Mouse (Mus musculus) kidney, postnatal 36 days (tissue): ENCODE measurements around the gene Stk38.
A peak's percentile ranks its signal among the peaks of the same experiment; 100 is the strongest.
"Not testable (repeated sequence)": the region's sequence is repeated elsewhere in the genome, so short reads cannot be mapped to it uniquely, and the experiment has no call there.

Experiments
- DNase-seq, 2 experiments: peaks; one replicate each; pipeline ENCODE4 v3.0.0; 2021 to 2022; ENCODE audit warnings: mixed read lengths in 2 of 2

Gene Stk38

GRCm38 (mm10) chr17:29007243-29007640, 553 bp downstream of the Stk38 start:
- no peak for DNase-seq

DNA sequence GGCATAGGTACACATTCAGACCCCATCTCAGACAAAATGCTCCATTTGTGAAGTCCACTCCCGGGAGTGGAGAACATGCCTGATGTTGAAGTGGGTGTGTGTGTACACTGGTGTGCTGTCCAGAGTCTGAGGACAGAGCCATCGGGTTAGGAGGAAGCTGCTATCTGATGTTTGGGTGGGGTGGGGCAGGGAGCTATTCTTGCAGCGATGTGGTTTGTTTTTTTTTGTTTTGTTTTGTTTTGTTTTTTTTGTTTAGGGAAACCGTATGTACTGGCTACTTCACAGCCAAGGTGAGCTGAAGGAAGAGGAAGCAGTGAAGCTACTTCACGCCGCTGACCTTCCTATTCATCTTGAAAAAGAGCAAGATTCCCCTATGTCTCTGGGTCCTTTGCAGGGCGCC, 983 bp downstream of the Stk38 start:
- peak in 1 of 2 experiments; percentile 16 for DNase-seq

DNA sequence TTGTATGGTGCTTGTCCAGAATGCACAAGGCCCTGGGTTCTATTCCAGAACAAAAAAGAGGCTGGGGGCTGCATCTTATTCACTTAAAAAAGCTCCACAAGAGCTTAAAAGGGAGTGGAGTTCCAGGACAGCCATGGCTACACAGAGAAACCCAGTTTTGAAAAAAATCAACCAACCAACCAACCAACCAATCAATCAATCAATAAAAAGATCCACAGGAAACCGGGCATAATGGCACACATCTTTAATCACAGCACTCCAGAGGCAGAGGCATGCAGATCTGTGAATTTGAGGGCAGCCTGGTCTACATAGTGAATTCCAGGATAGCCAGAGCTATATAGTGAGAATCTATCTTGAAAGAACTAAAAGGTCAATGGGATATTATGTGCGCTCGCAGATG, 2.8 kb downstream of the Stk38 start:
- DNase-seq, result no peak

GRCm38 (mm10) chr17:29003740-29004139, 4.1 kb downstream of the Stk38 start:
- no peak for DNase-seq

GRCm38 (mm10) chr17:29000465-29000864, 7.3 kb downstream of the Stk38 start:
- DNase-seq, result no peak

GRCm38 (mm10) chr17:28994615-28995014, 13.2 kb downstream of the Stk38 start:
- no peak for DNase-seq

- DNase-seq, result not testable (repeated sequence)
These were observed 14.8 kb downstream of the Stk38 start for GRCm38 (mm10) chr17:28993004-28993403.

- peak; percentile 85 to 87 for DNase-seq
These were observed 15.7 kb downstream of the Stk38 start for GRCm38 (mm10) chr17:28992105-28992504.

- no peak for DNase-seq
These were observed 16.5 kb downstream of the Stk38 start for GRCm38 (mm10) chr17:28991286-28991685.

DNA sequence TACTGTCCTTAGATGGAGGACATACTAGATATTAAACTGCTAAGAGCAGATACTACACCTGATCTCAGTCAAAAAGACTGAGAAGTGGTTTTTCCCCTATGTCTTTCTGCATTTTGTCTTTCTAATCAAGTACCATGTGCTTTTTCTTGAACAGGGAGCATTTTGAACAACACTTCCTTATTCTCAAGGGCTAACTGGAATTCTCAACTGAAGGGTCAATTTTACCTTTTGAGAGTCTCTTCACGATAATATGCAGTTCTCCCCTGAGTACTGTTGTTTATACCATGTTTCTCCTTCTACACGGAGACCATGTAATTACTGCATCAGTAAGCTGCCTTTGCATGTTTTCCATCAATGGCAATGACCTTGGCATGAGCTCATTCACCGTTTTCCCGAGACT, 17.7 kb downstream of the Stk38 start:
- no peak for DNase-seq

DNA sequence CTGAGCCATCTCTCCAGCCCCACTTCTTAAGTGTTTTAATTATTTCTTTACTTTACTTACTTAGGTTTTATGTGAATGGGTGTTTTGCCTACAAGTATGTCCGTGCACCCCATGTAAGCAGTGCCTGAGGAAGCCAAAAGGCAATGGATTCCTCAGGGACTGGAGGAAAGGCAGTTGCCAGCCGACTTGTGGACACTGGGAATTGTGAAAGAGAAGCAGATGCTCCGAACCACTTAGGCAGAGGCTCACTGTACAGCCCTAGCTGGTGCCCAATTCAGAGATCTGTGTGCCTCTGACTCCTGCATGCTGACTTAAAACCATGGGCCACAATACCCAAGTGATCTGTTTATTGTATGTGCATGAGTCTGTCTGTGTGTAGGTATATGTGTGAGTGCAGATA, 18.8 kb downstream of the Stk38 start:
- DNase-seq, result no peak

- no peak for DNase-seq
These were observed 19.5 kb downstream of the Stk38 start for GRCm38 (mm10) chr17:28988291-28988690.

DNA sequence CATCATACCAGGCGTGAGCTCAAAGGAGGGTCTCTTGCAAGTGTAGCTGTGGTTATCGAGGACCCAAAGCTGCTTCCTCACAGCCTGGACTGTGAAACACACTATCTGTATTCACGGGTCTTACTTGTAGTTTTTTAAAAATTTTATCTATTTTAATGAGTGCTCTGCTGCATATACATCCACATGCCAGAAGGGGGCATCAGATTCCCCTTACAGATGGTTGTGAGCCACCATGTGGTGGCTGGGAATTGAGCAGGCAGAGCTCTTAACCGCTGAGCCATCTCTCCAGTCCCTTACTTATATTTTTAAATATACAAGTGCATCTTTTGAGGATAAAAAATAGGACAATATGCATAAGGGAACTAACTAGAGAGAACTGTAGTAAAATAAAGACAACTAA, 20.1 kb downstream of the Stk38 start:
- DNase-seq, result peak; percentile 23 to 64

DNA sequence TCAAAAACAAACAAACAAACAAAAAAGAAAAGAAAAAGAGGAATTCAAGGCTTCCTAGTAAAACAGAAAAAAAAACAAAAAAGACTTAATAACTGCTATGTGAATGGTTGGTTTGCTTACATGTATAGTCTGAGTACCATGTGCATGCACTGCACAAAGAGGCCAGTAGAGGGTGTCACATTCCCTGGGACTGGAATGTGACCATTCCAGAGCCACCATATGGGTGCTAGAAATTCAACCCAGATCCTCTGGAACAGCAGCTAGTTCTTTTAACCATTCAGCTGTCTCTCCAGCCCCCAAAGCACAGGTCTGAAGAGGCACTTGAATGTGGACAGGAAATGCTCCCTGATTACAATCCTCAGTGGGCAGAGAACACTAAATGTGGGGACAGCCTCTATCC, 21.0 kb downstream of the Stk38 start:
- DNase-seq, result peak; percentile 17 to 66

GRCm38 (mm10) chr17:28984724-28985420, 22.9 kb downstream of the Stk38 start:
- no peak for DNase-seq

DNA sequence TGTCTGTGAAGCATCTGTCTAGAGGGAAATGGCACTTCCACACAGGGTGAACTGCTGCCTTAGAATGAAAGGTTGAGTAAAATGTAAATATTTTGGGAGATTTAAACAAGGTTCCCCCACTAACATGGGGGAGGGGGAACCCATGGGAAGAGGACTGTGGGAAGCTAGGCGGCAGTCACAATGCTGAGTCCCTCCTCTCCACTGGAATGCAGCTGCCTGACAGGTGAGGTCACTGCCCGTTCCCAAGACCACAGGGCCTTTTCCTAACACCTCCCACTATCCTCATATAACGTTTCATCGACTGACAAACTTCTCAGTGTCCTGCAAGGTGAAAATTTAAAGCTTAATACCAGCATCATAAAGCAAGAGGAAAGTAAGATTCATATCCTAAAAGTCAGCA, 25.2 kb downstream of the Stk38 start:
- no peak for DNase-seq

GRCm38 (mm10) chr17:28981081-28981480, 26.7 kb downstream of the Stk38 start:
- no peak for DNase-seq

DNA sequence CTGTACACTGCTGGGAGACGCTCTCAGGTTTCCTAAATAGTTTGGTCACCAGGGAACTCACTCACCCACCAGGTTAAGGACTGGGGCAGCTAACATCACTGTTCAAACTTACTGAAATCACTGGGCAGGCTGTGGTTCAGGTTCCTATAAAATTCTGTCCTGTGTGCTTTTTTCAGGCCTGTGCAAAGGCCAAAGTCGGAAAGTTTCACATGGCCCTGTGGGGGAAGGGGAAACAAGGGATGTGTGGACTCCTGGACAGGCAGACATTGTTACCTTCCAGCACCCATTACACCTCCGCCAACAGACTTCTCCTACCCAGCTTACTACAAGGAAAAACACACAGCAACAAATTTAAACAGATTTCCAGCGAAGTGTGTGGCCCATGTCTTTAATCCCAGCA, 28.7 kb downstream of the Stk38 start:
- peak; percentile 67 to 77 for DNase-seq

DNA sequence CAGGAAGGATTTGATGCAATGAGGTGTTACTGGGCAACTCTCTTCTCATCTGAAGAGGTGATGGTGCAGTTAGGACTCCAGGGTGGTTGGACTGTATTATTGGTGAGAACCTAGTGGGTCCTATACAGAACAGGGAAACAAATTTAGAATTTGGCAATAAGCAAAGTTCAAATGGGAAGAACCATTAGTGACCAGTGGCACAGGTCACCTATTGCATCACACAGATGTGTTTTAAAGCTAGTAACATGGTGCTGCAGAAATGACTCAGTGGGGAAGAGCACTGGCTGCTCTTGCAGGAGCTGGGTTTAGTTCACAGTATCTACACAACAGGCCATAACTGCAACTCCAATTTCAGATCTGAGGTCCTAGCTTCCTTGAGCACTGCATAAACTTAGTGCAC, 37.7 kb downstream of the Stk38 start:
- no peak for DNase-seq

DNA sequence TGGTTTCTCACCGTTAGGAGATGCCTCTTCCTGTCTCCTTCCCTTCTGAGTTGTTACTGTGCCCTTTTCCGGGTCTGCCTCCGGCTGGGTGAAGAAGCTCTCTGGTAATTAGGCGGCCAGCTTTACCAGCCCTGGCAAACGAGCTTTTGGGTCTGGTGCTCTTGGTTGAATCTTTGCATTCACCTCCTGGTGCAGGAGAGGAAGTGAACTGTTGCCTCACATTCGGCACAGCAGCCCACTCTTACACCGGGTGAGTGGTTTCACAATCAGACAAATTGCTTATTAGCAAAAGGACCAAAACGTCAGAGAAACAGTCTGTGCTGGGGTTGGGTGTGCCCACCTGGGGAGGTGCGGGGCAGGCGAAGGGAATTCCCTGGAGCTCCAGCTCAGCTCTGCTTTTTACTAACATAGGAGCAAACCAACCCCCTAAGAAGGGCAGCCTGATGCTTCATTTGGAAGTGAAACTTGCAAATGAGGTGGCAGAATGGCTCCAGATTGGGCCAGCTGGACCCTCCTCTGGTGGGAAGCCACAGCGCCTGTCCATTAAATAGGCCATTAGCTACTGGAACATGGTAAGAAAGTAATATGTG, 40.7 kb downstream of the Stk38 start:
- DNase-seq, result no peak

- peak; percentile 65 to 77 for DNase-seq
These were observed 46.2 kb downstream of the Stk38 start for GRCm38 (mm10) chr17:28961596-28961995.

DNA sequence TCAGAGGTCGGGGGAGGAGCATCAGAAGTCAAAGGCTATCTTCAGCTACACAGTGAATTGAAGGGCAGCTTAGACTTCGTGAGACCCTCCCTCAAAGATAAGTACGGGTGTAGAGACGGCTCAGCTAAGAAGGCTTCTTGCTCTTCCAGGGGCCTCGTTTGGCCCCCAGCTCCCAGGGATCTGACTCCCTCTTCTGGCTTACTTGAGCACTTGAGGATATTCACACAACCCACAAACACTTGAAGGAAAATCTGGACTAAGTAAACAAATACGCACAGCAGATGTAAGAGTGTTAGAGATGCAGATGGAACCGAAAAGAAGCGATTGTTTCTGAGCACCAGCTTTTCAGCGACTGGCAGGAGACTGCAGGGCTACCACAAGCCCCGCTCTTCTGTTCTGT, 47.2 kb downstream of the Stk38 start:
- DNase-seq, result peak in 1 of 2 experiments; percentile 31

GRCm38 (mm10) chr17:28954416-28954815, 53.4 kb downstream of the Stk38 start:
- no peak for DNase-seq

DNA sequence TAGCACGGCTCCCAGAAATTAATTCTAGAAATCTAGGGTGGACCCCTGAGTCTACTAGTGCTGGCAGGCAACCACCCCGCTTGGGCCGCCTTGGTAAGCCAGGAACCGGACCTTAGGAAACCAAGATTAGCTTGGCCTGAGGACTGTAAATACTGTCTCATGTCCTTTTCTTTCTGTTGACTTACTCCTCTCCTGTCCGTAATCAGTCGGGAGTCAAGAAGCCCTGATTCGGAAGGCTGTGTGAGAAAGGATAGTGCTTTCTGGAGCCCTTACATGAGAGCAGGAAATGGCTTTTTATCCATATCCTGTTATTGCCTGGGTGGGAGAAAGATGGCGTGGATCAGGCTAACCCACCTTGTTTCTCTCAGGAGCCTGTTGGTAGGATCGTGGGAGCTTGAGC, 54.5 kb downstream of the Stk38 start:
- no peak for DNase-seq
